Mouse (Mus musculus) MEL (cell line): Measurements from ENCODE around the gene Tmem164. TPM values are rescaled to one million over a fixed set of nuclear protein-coding genes. Genes with fewer than 3 reads are reported as not detected.

Experiments
- DNase-seq: peaks from one replicate; pipeline ENCODE4 v3.0.0; 2011; ENCODE audit warnings: low read depth, low spot score
- H3K27ac ChIP-seq: 2 replicates; pipeline ENCODE4 v1.5.1; 2012; ENCODE audit warnings: low read depth, mild to moderate bottlenecking, control low read depth, low read length, moderate library complexity; ENCODE audit not compliant: control insufficient read depth
- H3K27me3 ChIP-seq, 2 experiments: fragments of 150-350 bp in 1 of 2; sonication (generic) in 1 of 2; 2 replicates each; pipeline ENCODE4 v1.6.1; 2012; ENCODE audit warnings: low read length in 2 of 2, mild to moderate bottlenecking in 2 of 2, improper control_type of control experiment in 1 of 2, moderate library complexity in 1 of 2; ENCODE audit not compliant: insufficient read depth in 2 of 2, control insufficient read depth in 1 of 2
- H3K36me3 ChIP-seq, 2 experiments: 2 replicates each; pipeline ENCODE4 v1.6.1; 2012 to 2014; ENCODE audit warnings: low read length in 2 of 2, improper control_type of control experiment in 1 of 2, inconsistent platforms in 1 of 2, mild to moderate bottlenecking in 1 of 2; ENCODE audit not compliant: insufficient read depth in 2 of 2, control insufficient read depth in 1 of 2
- H3K4me1 ChIP-seq, 2 experiments: fragments of 150-350 bp in 1 of 2; sonication (generic) in 1 of 2; 2 replicates each; pipeline ENCODE4 v1.6.1; 2012; ENCODE audit warnings: low read length in 2 of 2, improper control_type of control experiment in 1 of 2, mild to moderate bottlenecking in 1 of 2; ENCODE audit not compliant: insufficient read depth in 2 of 2, control insufficient read depth in 1 of 2
- H3K4me3 ChIP-seq, 2 experiments: fragments of 150-350 bp in 1 of 2; sonication (generic) in 1 of 2; 2 replicates each; pipeline ENCODE4 v1.5.1; 2012; ENCODE audit warnings: low read depth in 2 of 2, low read length in 2 of 2, mild to moderate bottlenecking in 2 of 2, moderate library complexity in 2 of 2, control low read depth in 1 of 2, improper control_type of control experiment in 1 of 2; ENCODE audit not compliant: control insufficient read depth in 1 of 2, insufficient read depth in 1 of 2
- H3K79me2 ChIP-seq: 2 replicates; pipeline ENCODE4 v1.6.1; 2012; ENCODE audit warnings: mild to moderate bottlenecking, low read length, moderate library complexity; ENCODE audit not compliant: control insufficient read depth, poor library complexity, insufficient read depth
- H3K9ac ChIP-seq: 2 replicates; pipeline ENCODE4 v1.6.1; 2012; ENCODE audit warnings: low read depth, mild to moderate bottlenecking, control low read depth, low read length, moderate library complexity; ENCODE audit not compliant: control insufficient read depth, poor library complexity, severe bottlenecking
- H3K9me3 ChIP-seq: fragments of 150-350 bp; sonication (generic); replicated peaks from 2 replicates; pipeline ENCODE4 v1.6.1; 2012; ENCODE audit warnings: mild to moderate bottlenecking, low read length, improper control_type of control experiment, moderate library complexity; ENCODE audit not compliant: insufficient read depth
- CHD1 ChIP-seq: IDR thresholded peaks from 2 replicates; pipeline ENCODE4 v1.6.1; 2012; ENCODE audit warnings: low read depth, mild to moderate bottlenecking, inconsistent platforms, low read length, improper control_type of control experiment
- CHD2 ChIP-seq: IDR thresholded peaks from 2 replicates; pipeline ENCODE4 v1.6.1; 2011; ENCODE audit warnings: low read length, improper control_type of control experiment
- E2F4 ChIP-seq: IDR thresholded peaks from 2 replicates; pipeline ENCODE4 v1.6.1; 2011; ENCODE audit warnings: low read depth, low read length, improper control_type of control experiment, borderline replicate concordance
- ELF1 ChIP-seq: IDR thresholded peaks from 2 replicates; pipeline ENCODE4 v1.6.1; 2014; ENCODE audit warnings: low read depth, mild to moderate bottlenecking, inconsistent platforms, low read length, improper control_type of control experiment, moderate library complexity
- EP300 ChIP-seq, 2 experiments: IDR thresholded peaks; 2 replicates each; pipeline ENCODE4 v1.6.1; 2011; ENCODE audit warnings: improper control_type of control experiment in 2 of 2, low read length in 2 of 2, low read depth in 1 of 2, mild to moderate bottlenecking in 1 of 2
- ETS1 ChIP-seq: IDR thresholded peaks from 2 replicates; pipeline ENCODE4 v1.6.1; 2012; ENCODE audit warnings: low read depth, mild to moderate bottlenecking, inconsistent platforms, low read length, improper control_type of control experiment, moderate library complexity
- GATA1 ChIP-seq: IDR thresholded peaks from 2 replicates; pipeline ENCODE4 v1.6.1; 2011; ENCODE audit warnings: low read depth, low read length, improper control_type of control experiment
- HCFC1 ChIP-seq: IDR thresholded peaks from 2 replicates; pipeline ENCODE4 v1.6.1; 2012; ENCODE audit warnings: low read depth, mild to moderate bottlenecking, inconsistent platforms, low read length, improper control_type of control experiment, moderate library complexity
- JUND ChIP-seq: IDR thresholded peaks from 2 replicates; pipeline ENCODE4 v1.6.1; 2011; ENCODE audit warnings: low read depth, mild to moderate bottlenecking, improper control_type of control experiment, low read length
- MAFK ChIP-seq: IDR thresholded peaks from 2 replicates; pipeline ENCODE4 v1.6.1; 2011; ENCODE audit warnings: low read depth, mild to moderate bottlenecking, low read length, improper control_type of control experiment, borderline replicate concordance
- MAZ ChIP-seq: IDR thresholded peaks from 2 replicates; pipeline ENCODE4 v1.6.1; 2012; ENCODE audit warnings: low read depth, mild to moderate bottlenecking, inconsistent platforms, low read length, improper control_type of control experiment
- MEF2A ChIP-seq: IDR thresholded peaks from 2 replicates; pipeline ENCODE4 v1.6.1; 2014; ENCODE audit warnings: low read depth, mild to moderate bottlenecking, inconsistent platforms, low read length, improper control_type of control experiment; ENCODE audit not compliant: poor library complexity, insufficient replicate concordance, severe bottlenecking; ENCODE audit errors: extremely low read depth
- MXI1 ChIP-seq: IDR thresholded peaks from 2 replicates; pipeline ENCODE4 v1.6.1; 2011; ENCODE audit warnings: mild to moderate bottlenecking, low read depth, low read length, improper control_type of control experiment
- MYC ChIP-seq: IDR thresholded peaks from 2 replicates; pipeline ENCODE4 v1.6.1; 2011; ENCODE audit warnings: low read depth, mild to moderate bottlenecking, low read length, improper control_type of control experiment, moderate library complexity
- POLR2A ChIP-seq, 2 experiments: IDR thresholded peaks; 2 replicates each; pipeline ENCODE4 v1.6.1; 2011 to 2012; ENCODE audit warnings: low read length in 2 of 2, mild to moderate bottlenecking in 2 of 2, control low read depth in 1 of 2, improper control_type of control experiment in 1 of 2, low read depth in 1 of 2, moderate library complexity in 1 of 2; ENCODE audit not compliant: control insufficient read depth in 1 of 2, insufficient read depth in 1 of 2, poor library complexity in 1 of 2
- POLR2AphosphoS2 ChIP-seq: IDR thresholded peaks from 2 replicates; pipeline ENCODE4 v1.6.1; 2011; ENCODE audit warnings: low read length, improper control_type of control experiment
- RAD21 ChIP-seq: IDR thresholded peaks from 2 replicates; pipeline ENCODE4 v1.6.1; 2011; ENCODE audit warnings: mild to moderate bottlenecking, low read depth, low read length, improper control_type of control experiment
- RCOR1 ChIP-seq: IDR thresholded peaks from 2 replicates; pipeline ENCODE4 v1.6.1; 2012; ENCODE audit warnings: low read depth, mild to moderate bottlenecking, inconsistent platforms, low read length, improper control_type of control experiment
- SIN3A ChIP-seq: IDR thresholded peaks from 2 replicates; pipeline ENCODE4 v1.6.1; 2012; ENCODE audit warnings: low read length, improper control_type of control experiment, inconsistent platforms
- SMC3 ChIP-seq: IDR thresholded peaks from 2 replicates; pipeline ENCODE4 v1.6.1; 2011; ENCODE audit warnings: low read depth, low read length, improper control_type of control experiment
- TBP ChIP-seq: IDR thresholded peaks from 2 replicates; pipeline ENCODE4 v1.8.0; 2011; ENCODE audit warnings: low read depth, low read length, improper control_type of control experiment
- TCF12 ChIP-seq: IDR thresholded peaks from 2 replicates; pipeline ENCODE4 v1.6.1; 2014; ENCODE audit warnings: low read depth, mild to moderate bottlenecking, inconsistent platforms, low read length, improper control_type of control experiment, moderate library complexity
- ZKSCAN1 ChIP-seq: IDR thresholded peaks from 2 replicates; pipeline ENCODE4 v1.6.1; 2012; ENCODE audit warnings: low read depth, mild to moderate bottlenecking, inconsistent platforms, low read length, improper control_type of control experiment, moderate library complexity
- ZMIZ1 ChIP-seq: IDR thresholded peaks from 2 replicates; pipeline ENCODE4 v1.6.1; 2012; ENCODE audit warnings: low read depth, mild to moderate bottlenecking, inconsistent platforms, low read length, improper control_type of control experiment, moderate library complexity
- ZNF384 ChIP-seq: IDR thresholded peaks from 2 replicates; pipeline ENCODE4 v1.6.1; 2012; ENCODE audit warnings: low read depth, mild to moderate bottlenecking, inconsistent platforms, low read length, improper control_type of control experiment
- polyA plus RNA-seq, 2 experiments: library from polyadenylated mRNA; stranded (reverse) in 1 of 2; unstranded in 1 of 2; fragments of >175 nt in 1 of 2; fragments of >200 nt in 1 of 2; gene quantifications; 2 replicates each; pipeline versions ENCODE4 v1.2.1 to v1.2.4; 2012; ENCODE audit warnings: low replicate concordance in 2 of 2, low read depth in 1 of 2; ENCODE audit not compliant: insufficient read length in 2 of 2, insufficient read depth in 1 of 2, missing spikeins in 1 of 2
- total RNA-seq: library from RNA; depleted of rRNA; stranded (reverse); fragments of 300-350 nt; gene quantifications from 2 replicates; pipeline ENCODE4 v1.2.3, GENCODE M21; 2012

Gene Tmem164
- total and polyA plus RNA-seq, 3 experiments, result 34.3 to 92.4 (median 72.8) TPM

DNA sequence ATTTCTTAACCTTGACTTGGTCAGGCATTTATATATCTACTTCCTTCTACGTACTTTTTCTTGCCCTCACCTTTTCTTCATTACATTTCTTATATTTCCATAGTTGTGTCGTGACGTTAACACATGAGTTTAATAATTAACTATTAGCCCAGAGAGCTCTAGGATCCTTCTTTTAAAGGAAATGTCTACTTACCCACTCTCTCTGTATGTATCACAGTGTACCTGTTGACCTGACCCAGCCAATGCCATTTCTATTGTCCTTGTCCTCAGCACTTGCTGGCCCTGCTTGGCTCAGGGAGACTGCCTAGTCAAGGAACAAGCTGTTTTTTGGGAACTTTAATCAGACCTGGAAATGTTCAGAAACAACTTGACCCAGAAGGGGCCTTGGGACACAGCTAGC lies 40.7 kb downstream of the Tmem164 start:
- H3K9me3 ChIP-seq, result no peaks in the 10 kb centered on the region
- no peak for DNase-seq
- H3K4me1 ChIP-seq, result peaks cover 44 to 48% of the 10 kb centered on the region in 2 experiments
- H3K36me3 ChIP-seq, result peaks cover 19 to 71% of the 10 kb centered on the region in 2 experiments
- H3K27me3 ChIP-seq, result no peaks in the 10 kb centered on the region
- TF ChIP-seq POLR2AphosphoS2 (no peak), TBP (no peak), ZMIZ1 (no peak), SIN3A (no peak), MAZ (no peak), MEF2A (no peak), CHD2 (no peak), RCOR1 (no peak), EP300 (IDR thresholded peaks at IDR 0.05; ENCODE audit: low read depth in 1 of 2, low read length in 2 of 2) (no peak), HCFC1 (no peak), ZKSCAN1 (no peak), JUND (no peak), MXI1 (no peak), MAFK (no peak)
- no peak overlapping the region for H3K27ac ChIP-seq
- H3K4me3 ChIP-seq, result no peak overlapping the region
- peaks cover 21% of the 10 kb centered on the region for H3K79me2 ChIP-seq
- H3K9ac ChIP-seq, result no peak overlapping the region

DNA sequence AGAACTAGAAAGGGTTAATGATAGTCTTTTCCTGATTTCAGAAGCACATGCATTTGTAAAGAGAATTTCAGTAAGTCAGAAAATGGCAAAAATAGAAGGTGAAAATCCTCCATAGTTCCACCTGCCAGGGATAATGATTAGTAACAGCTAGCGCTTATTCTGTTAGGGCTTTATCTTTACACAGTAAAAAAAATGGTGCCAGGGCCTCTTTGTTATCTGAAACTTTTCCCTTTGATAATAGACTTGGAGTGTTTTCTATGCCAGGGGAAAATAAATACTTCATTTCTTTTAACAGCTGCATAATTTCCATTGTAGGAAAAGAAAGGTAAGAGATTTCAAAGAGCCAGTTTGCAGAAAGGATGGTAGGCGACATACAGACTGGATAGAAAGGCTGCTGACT lies 43.0 kb downstream of the Tmem164 start:
- peak overlapping the region; percentile 8; the same call in 1 of the 2 replicates for H3K27ac ChIP-seq
- no peaks in the 10 kb centered on the region for H3K27me3 ChIP-seq
- H3K9ac ChIP-seq, result no peak overlapping the region
- TF ChIP-seq E2F4, result no peak
- TF ChIP-seq RAD21, result no peak
- TF ChIP-seq ELF1, result no peak
- TF ChIP-seq ZNF384, result peak; percentile 91
- peak; percentile 73 for TF ChIP-seq GATA1
- peak; percentile 63 to 78; a peak in 3 of 4 replicates for TF ChIP-seq EP300 (IDR thresholded peaks at IDR 0.05; ENCODE audit: low read depth in 1 of 2, low read length in 2 of 2)
- no peak for TF ChIP-seq SMC3
- no peak for TF ChIP-seq HCFC1
- no peak for TF ChIP-seq MYC
- TF ChIP-seq ZMIZ1, result no peak
- peak; percentile 39; the same call in 1 of the 2 replicates for TF ChIP-seq TCF12
- no peak for TF ChIP-seq POLR2A (IDR thresholded peaks at IDR 0.05; ENCODE audit: control insufficient read depth in 1 of 2, insufficient read depth in 1 of 2, low read depth in 1 of 2, low read length in 2 of 2, poor library complexity in 1 of 2)
- TF ChIP-seq CHD1, result no peak
- peak; percentile 52; the same call in 1 of the 2 replicates for TF ChIP-seq ETS1
- H3K79me2 ChIP-seq, result peaks cover 13% of the 10 kb centered on the region
- no peaks in the 10 kb centered on the region for H3K9me3 ChIP-seq
- peaks cover 19 to 82% of the 10 kb centered on the region in 2 experiments for H3K36me3 ChIP-seq
- no peak overlapping the region for H3K4me3 ChIP-seq
- peaks cover 53 to 60% of the 10 kb centered on the region in 2 experiments for H3K4me1 ChIP-seq
- no peak for DNase-seq
